In genomic region chr9:121057401-121057800, GRCm38 (mm10) we compare ENCODE assay signal across 12 mouse cellular contexts.
A peak's percentile ranks its signal among the peaks of the same experiment; 100 is the strongest.
DNase-seq lines count a peak whose midpoint lies in the region; ATAC-seq and TF ChIP-seq lines count a peak whose summit lies in the region.
"Had no signal": no experiment of that assay in that cellular context is flagged by ENCODE, and none has a peak within 500 bp of the region (broad histone marks: within the 10 kb centered on the region; RNA-seq: fewer than 3 reads in every experiment).

No protein-coding gene starts in this region.

- WGBS in forebrain, embryonic 10.5 days = 75% methylated on average over 9 of the region's 9 CpGs
- 71% methylated on average over 9 of the region's 9 CpGs for WGBS in forebrain, embryonic 13.5 days

- H3K9me3 ChIP-seq in forebrain, embryonic 10.5 days = no peaks in the 10 kb centered on the region
- H3K9me3 ChIP-seq in forebrain, embryonic 13.5 days (replicated peaks) = no peaks in the 10 kb centered on the region

- no peak for DNase-seq in forebrain, embryonic 10.5 days (ENCODE audit: extremely low spot score, low spot score)
- no peak for DNase-seq in left cerebral cortex, adult 2 months (ENCODE audit: extremely low spot score in 1 of 2, low spot score in 2 of 2)
- no peak for DNase-seq in left cerebral cortex, postnatal 4 days
- DNase-seq in heart, postnatal 36 days = peak; percentile 11 to 24
- peak; percentile 66 for DNase-seq in lung, postnatal 10 days
- no peak for DNase-seq in testis, postnatal 10 days (ENCODE audit: low spot score)
- DNase-seq in yolk sac, embryonic 10.5 days (ENCODE audit: low spot score) = no peak
- DNase-seq: gastrocnemius, postnatal 14 days had no signal

- peaks cover 36% of the 10 kb centered on the region for H3K4me1 ChIP-seq in forebrain, embryonic 10.5 days
- H3K4me1 ChIP-seq in forebrain, embryonic 13.5 days = peaks cover 29% of the 10 kb centered on the region

- H3K27ac ChIP-seq in forebrain, embryonic 10.5 days = peak overlapping the region; percentile 51; the same call in 1 of the 2 replicates
- no peak overlapping the region for H3K27ac ChIP-seq in forebrain, embryonic 13.5 days
- H3K27ac ChIP-seq in left cerebral cortex, adult 2 months = peak overlapping the region; percentile 26; the same call in 1 of the 2 replicates
- H3K27ac ChIP-seq: embryonic facial prominence, embryonic 12.5 days; limb, embryonic 13.5 days had no signal

- intact Hi-C loops in left cerebral cortex, adult 2 months (cut with DNase I) = no loop called here
- intact Hi-C loops in left cerebral cortex, postnatal 4 days (cut with DNase I) = no loop called here
- intact Hi-C loops in heart, postnatal 36 days (cut with DNase I) = no loop called here

- ATAC-seq in forebrain, embryonic 13.5 days = no peak
- ATAC-seq: inflammation-experienced regulatory T-cells, adult 6 months had no signal

- H3K4me2 ChIP-seq in forebrain, embryonic 13.5 days = no peak overlapping the region
- H3K4me2 ChIP-seq: embryonic facial prominence, embryonic 12.5 days; limb, embryonic 13.5 days had no signal

- H3K9ac ChIP-seq in forebrain, embryonic 13.5 days = no peak overlapping the region
- H3K9ac ChIP-seq: embryonic facial prominence, embryonic 12.5 days; limb, embryonic 13.5 days had no signal

- H3K36me3 ChIP-seq in forebrain, embryonic 10.5 days (replicated peaks) = no peaks in the 10 kb centered on the region
- no peaks in the 10 kb centered on the region for H3K36me3 ChIP-seq in forebrain, embryonic 13.5 days (ENCODE audit: poor library complexity, severe bottlenecking)
- H3K36me3 ChIP-seq: embryonic facial prominence, embryonic 12.5 days; limb, embryonic 13.5 days had no signal

- TF ChIP-seq CTCF in left cerebral cortex, adult 2 months (IDR thresholded peaks at IDR 0.05) = no peak

- H3K4me3 ChIP-seq in forebrain, embryonic 10.5 days = no peak overlapping the region
- no peak overlapping the region for H3K4me3 ChIP-seq in forebrain, embryonic 13.5 days
- H3K4me3 ChIP-seq in left cerebral cortex, adult 2 months = no peak overlapping the region
- H3K4me3 ChIP-seq: embryonic facial prominence, embryonic 12.5 days; limb, embryonic 13.5 days had no signal

- H3K27me3 ChIP-seq in forebrain, embryonic 10.5 days (ENCODE audit: poor library complexity, severe bottlenecking) = no peaks in the 10 kb centered on the region
- H3K27me3 ChIP-seq in forebrain, embryonic 13.5 days = no peaks in the 10 kb centered on the region
- H3K27me3 ChIP-seq: embryonic facial prominence, embryonic 12.5 days; limb, embryonic 13.5 days had no signal

Comparison
In these comparisons a context has a peak if more than half of its experiments do, and no peak if none do; other contexts are left out.
1. DNase-seq: peak in heart, postnatal 36 days (2 of 2) and lung, postnatal 10 days (single experiment); none in forebrain, embryonic 10.5 days (single experiment), left cerebral cortex, adult 2 months (0 of 2), left cerebral cortex, postnatal 4 days (single experiment), testis, postnatal 10 days (single experiment) and yolk sac, embryonic 10.5 days (single experiment).